Mouse (Mus musculus) CH12.LX (cell line): Measurements from ENCODE around the gene Hfm1. TPM values are rescaled to one million over a fixed set of nuclear protein-coding genes. Genes with fewer than 3 reads are reported as not detected.

Source experiments
- DNase-seq: peaks from one replicate; pipeline ENCODE4 v3.0.0-alpha.2; 2013; ENCODE audit errors: extremely low read depth
- H3K27ac ChIP-seq: 2 replicates; pipeline ENCODE4 v1.5.1; 2012; ENCODE audit warnings: low read depth, mild to moderate bottlenecking, control low read depth, moderate library complexity; ENCODE audit not compliant: insufficient read depth
- H3K27me3 ChIP-seq: replicated peaks from 2 replicates; pipeline ENCODE3; 2012; ENCODE audit warnings: inconsistent platforms
- H3K36me3 ChIP-seq, 2 experiments: replicated peaks in 1 of 2; 2 replicates each; pipeline versions ENCODE3 to v1.6.1; 2012; ENCODE audit warnings: inconsistent platforms in 1 of 2, low read length in 1 of 2, mild to moderate bottlenecking in 1 of 2, mixed read lengths in 1 of 2, moderate library complexity in 1 of 2; ENCODE audit not compliant: control insufficient read depth in 1 of 2, insufficient read depth in 1 of 2
- H3K4me1 ChIP-seq, 2 experiments: 2 replicates each; pipeline ENCODE4 v1.6.1; 2012; ENCODE audit warnings: inconsistent platforms in 1 of 2, moderate library complexity in 1 of 2; ENCODE audit not compliant: insufficient read depth in 2 of 2, control insufficient read depth in 1 of 2
- H3K4me2 ChIP-seq: 2 replicates; pipeline ENCODE4 v1.6.1; 2012; ENCODE audit warnings: low read depth, mild to moderate bottlenecking, control low read depth; ENCODE audit not compliant: poor library complexity, insufficient read depth, severe bottlenecking
- H3K4me3 ChIP-seq, 3 experiments: fragments of 150-350 bp in 1 of 3; sonication (generic) in 1 of 3; replicated peaks in 1 of 3; 2 replicates each; pipeline versions ENCODE3 to v1.5.1; 2011 to 2012; ENCODE audit warnings: low read depth in 2 of 3, low read length in 2 of 3, mild to moderate bottlenecking in 2 of 3, moderate library complexity in 2 of 3, control low read depth in 1 of 3, improper control_type of control experiment in 1 of 3, inconsistent platforms in 1 of 3, mixed read lengths in 1 of 3; ENCODE audit not compliant: poor library complexity in 1 of 3
- H3K79me2 ChIP-seq: replicated peaks from 2 replicates; pipeline ENCODE4 v1.6.1; 2012; ENCODE audit warnings: mild to moderate bottlenecking, moderate library complexity; ENCODE audit not compliant: control insufficient read depth, poor library complexity, insufficient read depth, severe bottlenecking; ENCODE audit errors: extremely low read depth
- H3K9ac ChIP-seq: 2 replicates; pipeline ENCODE4 v1.6.1; 2012; ENCODE audit warnings: low read depth, mild to moderate bottlenecking, control low read depth, moderate library complexity; ENCODE audit not compliant: insufficient read depth
- H3K9me3 ChIP-seq: replicated peaks from 2 replicates; pipeline ENCODE3; 2012; ENCODE audit warnings: low read length, inconsistent platforms, mixed read lengths
- BHLHE40 ChIP-seq: IDR thresholded peaks from 2 replicates; pipeline ENCODE4 v1.6.1; 2011; ENCODE audit warnings: mild to moderate bottlenecking, low read depth, low read length, improper control_type of control experiment
- CTCF ChIP-seq, 2 experiments: IDR thresholded peaks in 1 of 2; conservative IDR thresholded peaks in 1 of 2; 2 replicates each; pipeline ENCODE4 v1.5.1; 2011 to 2012; ENCODE audit warnings: low read depth in 2 of 2, low read length in 2 of 2, improper control_type of control experiment in 1 of 2, inconsistent platforms in 1 of 2, mild to moderate bottlenecking in 1 of 2, moderate library complexity in 1 of 2
- E2F4 ChIP-seq: IDR thresholded peaks from 2 replicates; pipeline ENCODE4 v1.6.1; 2011; ENCODE audit warnings: low read depth, low read length, improper control_type of control experiment; ENCODE audit not compliant: insufficient replicate concordance
- ELF1 ChIP-seq: IDR thresholded peaks from 2 replicates; pipeline ENCODE4 v1.6.1; 2014; ENCODE audit warnings: low read depth, mild to moderate bottlenecking, inconsistent platforms, low read length, improper control_type of control experiment
- EP300 ChIP-seq: IDR thresholded peaks from 2 replicates; pipeline ENCODE4 v1.6.1; 2011; ENCODE audit warnings: low read length, improper control_type of control experiment
- ETS1 ChIP-seq: conservative IDR thresholded peaks from 2 replicates; pipeline ENCODE4 v1.6.1; 2012; ENCODE audit warnings: low read depth, mild to moderate bottlenecking, inconsistent platforms, low read length, improper control_type of control experiment, moderate library complexity
- GABPA ChIP-seq: IDR thresholded peaks from 2 replicates; pipeline ENCODE4 v1.6.1; 2012; ENCODE audit warnings: low read depth, low read length, improper control_type of control experiment, inconsistent platforms; ENCODE audit not compliant: insufficient replicate concordance
- HCFC1 ChIP-seq: IDR thresholded peaks from 2 replicates; pipeline ENCODE4 v1.6.1; 2012; ENCODE audit warnings: low read depth, mild to moderate bottlenecking, inconsistent platforms, low read length, improper control_type of control experiment
- JUND ChIP-seq: conservative IDR thresholded peaks from 2 replicates; pipeline ENCODE4 v1.6.1; 2011; ENCODE audit warnings: low read depth, low read length, improper control_type of control experiment
- MXI1 ChIP-seq: IDR thresholded peaks from 2 replicates; pipeline ENCODE4 v1.6.1; 2011; ENCODE audit warnings: mild to moderate bottlenecking, low read depth, low read length, improper control_type of control experiment
- MYC ChIP-seq: IDR thresholded peaks from 2 replicates; pipeline ENCODE4 v1.6.1; 2011; ENCODE audit warnings: low read depth, mild to moderate bottlenecking, improper control_type of control experiment, low read length
- NELFE ChIP-seq: IDR thresholded peaks from 2 replicates; pipeline ENCODE4 v1.6.1; 2011; ENCODE audit warnings: low read depth, low read length, improper control_type of control experiment
- POLR2A ChIP-seq: IDR thresholded peaks from 2 replicates; pipeline ENCODE4 v1.6.1; 2011; ENCODE audit warnings: low read depth, mild to moderate bottlenecking, improper control_type of control experiment, low read length
- RAD21 ChIP-seq: IDR thresholded peaks from 2 replicates; pipeline ENCODE4 v1.6.1; 2011; ENCODE audit warnings: low read depth, mild to moderate bottlenecking, low read length, improper control_type of control experiment, moderate library complexity
- TBP ChIP-seq: conservative IDR thresholded peaks from 2 replicates; pipeline ENCODE4 v1.6.1; 2011; ENCODE audit warnings: low read depth, low read length, improper control_type of control experiment
- TCF12 ChIP-seq: IDR thresholded peaks from 2 replicates; pipeline ENCODE4 v1.6.1; 2014; ENCODE audit warnings: low read depth, mild to moderate bottlenecking, inconsistent platforms, low read length, improper control_type of control experiment
- ZC3H11A ChIP-seq: IDR thresholded peaks from 2 replicates; pipeline ENCODE4 v1.6.1; 2012; ENCODE audit warnings: low read depth, mild to moderate bottlenecking, inconsistent platforms, low read length, improper control_type of control experiment
- dilution Hi-C: fragments of 300-500 bp; cut with MboI; formaldehyde crosslinking; loops from 2 replicates; pipeline ENCODE4 v1.14.3; 2020; ENCODE audit warnings: low sequenced_read_pairs; ENCODE audit not compliant: extremely low pct_unique_long_range_greater_than_20kb, extremely low pct_ligation_motif_present
- in situ Hi-C: fragments of 300-500 bp; cut with MboI; formaldehyde crosslinking; loops from 3 replicates; pipeline ENCODE4 v1.14.3; 2019; ENCODE audit warnings: low sequenced_read_pairs, low pct_ligation_motif_present, low pct_unique_long_range_greater_than_20kb, mixed read lengths
- polyA plus RNA-seq: library from polyadenylated mRNA; unstranded; fragments of >175 nt; gene quantifications from 2 replicates; pipeline ENCODE4 v1.2.1, GENCODE M21; 2012; ENCODE audit warnings: low read depth; ENCODE audit not compliant: insufficient read length
- total RNA-seq, 2 experiments: library from RNA; depleted of rRNA; stranded (reverse); fragments of 300-350 nt in 1 of 2; fragments of >200 nt in 1 of 2; gene quantifications; 2 replicates each; pipeline ENCODE4 v1.2.3; 2012 to 2014

Hfm1 gene
- total and polyA plus RNA-seq, 3 experiments, result not detected

DNA sequence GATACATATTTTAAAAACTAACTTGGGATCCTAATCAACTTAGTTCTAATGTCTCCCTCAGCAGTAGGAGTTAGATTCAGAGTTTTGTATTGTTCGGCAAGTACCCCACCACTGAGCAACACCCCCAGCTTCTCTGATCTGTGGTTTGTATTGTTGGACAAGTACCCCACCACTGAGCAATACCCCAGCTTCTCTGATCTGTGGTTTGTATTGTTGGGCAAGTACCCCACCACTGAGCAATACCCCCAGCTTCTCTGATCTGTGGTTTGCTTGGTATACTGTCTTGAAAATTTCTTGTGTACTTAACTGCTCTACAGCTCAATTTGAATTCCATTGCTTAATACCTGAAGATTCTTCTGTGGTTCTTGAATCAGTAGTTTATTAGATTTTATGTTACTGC lies 41.5 kb upstream of the Hfm1 start:
- dilution Hi-C loops, result no loop called here
- peaks cover 24 to 53% of the 10 kb centered on the region in 2 experiments for H3K36me3 ChIP-seq
- DNase-seq, result no peak

DNA sequence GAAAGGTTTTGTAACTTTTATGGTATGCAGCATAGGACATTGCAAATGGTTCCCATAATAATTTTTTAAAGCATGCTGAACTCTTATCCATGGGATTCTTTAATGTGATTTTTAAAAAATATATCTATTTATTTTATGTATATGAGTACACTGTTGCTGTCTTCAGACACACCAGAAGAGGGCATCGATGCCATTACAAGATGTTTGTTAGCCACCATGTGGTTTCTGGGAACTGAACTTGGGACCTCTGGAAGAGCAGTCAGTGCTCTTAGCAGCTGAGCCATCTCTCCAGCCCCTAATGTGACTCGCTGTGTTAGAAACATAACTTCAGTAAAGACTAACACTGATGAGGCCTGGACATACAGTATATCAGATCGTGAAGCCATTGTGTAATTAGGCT lies 40.3 kb upstream of the Hfm1 start:
- Histone ChIP-seq H3K4me2 (no peak overlapping the region), H3K9me3 (no peaks in the 10 kb centered on the region), H3K4me1 (peaks cover 0 to 24% of the 10 kb centered on the region in 2 experiments; a peak in 3 of 4 replicates), H3K27me3 (no peaks in the 10 kb centered on the region), H3K79me2 (peaks cover 22% of the 10 kb centered on the region), H3K4me3 (no peak overlapping the region), H3K27ac (no peak overlapping the region), H3K36me3 (peaks cover 21 to 43% of the 10 kb centered on the region in 2 experiments), H3K9ac (no peak overlapping the region)
- TF ChIP-seq BHLHE40 (no peak), CTCF (conservative IDR thresholded peaks at IDR 0.05 in 1 of 2, IDR thresholded peaks at IDR 0.05 in 1 of 2; ENCODE audit: low read depth in 2 of 2, low read length in 2 of 2) (peak in 1 of 2 experiments; percentile 33; a peak in 2 of 4 replicates), MYC (peak; percentile 34; the same call in 1 of the 2 replicates)
- dilution Hi-C loops, result no loop called here
- in situ Hi-C loops, result no loop called here
- DNase-seq, result no peak

More for the DNA sequence above, 41.5 kb upstream of the Hfm1 start:
- H3K79me2 ChIP-seq, result peaks cover 26% of the 10 kb centered on the region
- H3K9me3 ChIP-seq, result no peaks in the 10 kb centered on the region
- H3K4me2 ChIP-seq, result no peak overlapping the region
- no peaks in the 10 kb centered on the region for H3K27me3 ChIP-seq
- no peak overlapping the region for H3K9ac ChIP-seq
- H3K4me3 ChIP-seq, result no peak overlapping the region
- H3K27ac ChIP-seq, result no peak overlapping the region
- peaks cover 0 to 24% of the 10 kb centered on the region in 2 experiments; a peak in 3 of 4 replicates for H3K4me1 ChIP-seq
- TF ChIP-seq ETS1 (no peak), E2F4 (no peak), POLR2A (no peak), MXI1 (no peak), RAD21 (no peak), JUND (no peak), GABPA (no peak), ELF1 (no peak), TCF12 (no peak), EP300 (no peak), CTCF (conservative IDR thresholded peaks at IDR 0.05 in 1 of 2, IDR thresholded peaks at IDR 0.05 in 1 of 2; ENCODE audit: low read depth in 2 of 2, low read length in 2 of 2) (no peak), HCFC1 (no peak), MYC (no peak), NELFE (no peak), TBP (no peak), ZC3H11A (no peak)
- in situ Hi-C loops, result no loop called here
